Mouse (Mus musculus): ENCODE data around the gene Otop2. TPM values are rescaled to one million over a fixed set of nuclear protein-coding genes. Genes with fewer than 3 reads are reported as not detected.

Otop2 gene
- polyA plus RNA-seq, 1 experiment from 2014 or later = not detected

DNA sequence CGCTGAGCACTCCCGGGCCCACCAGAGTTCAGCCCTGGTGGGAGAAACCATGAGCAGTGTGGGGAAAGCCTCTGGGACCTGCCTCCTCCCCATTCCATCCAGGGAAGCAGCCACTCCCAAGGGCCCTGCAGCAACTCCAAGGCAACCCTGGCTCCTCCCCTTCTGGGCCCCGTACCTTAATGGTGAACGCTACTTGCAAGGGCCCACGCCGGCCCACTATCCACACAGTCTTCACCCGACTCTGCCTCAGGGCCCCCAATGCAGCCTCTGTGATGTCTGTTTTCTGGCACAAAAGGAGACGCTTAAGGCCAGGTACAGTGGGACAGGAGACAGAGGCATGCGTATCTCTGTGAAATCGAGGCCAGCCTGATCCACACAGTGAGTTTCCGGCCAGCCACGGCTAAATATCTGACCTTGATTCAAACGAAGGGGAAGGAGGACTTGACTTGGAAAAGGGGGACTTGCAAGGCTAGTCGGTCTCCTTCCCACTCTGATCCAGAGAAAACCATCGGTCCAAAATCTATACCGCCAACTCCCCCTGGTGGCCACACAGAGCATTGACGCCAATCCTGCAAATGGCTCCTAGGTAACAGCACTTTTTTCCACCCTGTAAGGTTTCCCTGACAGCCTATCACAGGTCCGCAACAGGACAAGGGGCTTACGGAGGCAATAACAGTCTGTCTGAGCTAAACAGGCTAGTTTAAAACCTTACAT lies 36.7 kb upstream of the Otop2 start:
- H3K27me3 ChIP-seq (ENCODE audit: low read depth, poor library complexity, severe bottlenecking) = peaks cover 50% of the 10 kb centered on the region
- no peak overlapping the region for H3K4me3 ChIP-seq
- no peaks in the 10 kb centered on the region for H3K9me3 ChIP-seq (replicated peaks)
- H3K27ac ChIP-seq = no peak overlapping the region
- peaks cover 19% of the 10 kb centered on the region for H3K36me3 ChIP-seq
- peak; percentile 89 for DNase-seq (ENCODE audit: low spot score)
- 37% methylated on average over 19 of the region's 19 CpGs for WGBS
- H3K4me1 ChIP-seq = peaks cover 41% of the 10 kb centered on the region

DNA sequence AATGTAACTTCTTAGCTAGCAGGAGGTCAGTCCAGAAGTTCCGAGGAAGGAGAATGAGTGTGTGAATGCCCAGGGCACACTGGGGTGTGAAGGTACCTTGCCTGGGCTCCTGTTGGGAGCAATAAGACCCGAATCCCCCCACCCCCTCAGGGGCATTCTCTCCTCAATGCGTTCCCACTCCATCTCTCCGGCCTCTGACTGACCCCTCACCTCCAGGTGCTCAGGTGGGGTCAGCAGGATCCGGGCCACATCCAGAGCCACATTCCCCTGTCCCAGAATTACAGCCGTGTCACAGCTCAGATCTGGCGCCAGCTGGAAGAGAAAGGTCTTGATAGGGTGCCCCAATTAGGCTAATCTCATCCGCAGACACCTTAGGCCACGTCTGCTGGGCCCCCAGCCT lies 35.9 kb upstream of the Otop2 start:
- WGBS = 80% methylated on average over 9 of the region's 9 CpGs
- Histone ChIP-seq H3K36me3 (peaks cover 19% of the 10 kb centered on the region), H3K4me1 (peaks cover 43% of the 10 kb centered on the region), H3K9me3 (replicated peaks) (no peaks in the 10 kb centered on the region), H3K4me3 (no peak overlapping the region), H3K27me3 (ENCODE audit: low read depth, poor library complexity, severe bottlenecking) (peaks cover 42% of the 10 kb centered on the region), H3K27ac (no peak overlapping the region)
- no peak for DNase-seq (ENCODE audit: low spot score)

- Histone ChIP-seq H3K4me1 (peaks cover 43% of the 10 kb centered on the region), H3K27ac (no peak overlapping the region), H3K36me3 (peaks cover 19% of the 10 kb centered on the region), H3K4me3 (no peak overlapping the region), H3K9me3 (replicated peaks) (no peaks in the 10 kb centered on the region), H3K27me3 (ENCODE audit: low read depth, poor library complexity, severe bottlenecking) (peaks cover 38% of the 10 kb centered on the region)
- 67% methylated on average over 10 of the region's 10 CpGs for WGBS
- DNase-seq (ENCODE audit: low spot score) = no peak
Observed at GRCm38 (mm10) chr11:115271481-115271880, 35.5 kb upstream of the Otop2 start.

DNA sequence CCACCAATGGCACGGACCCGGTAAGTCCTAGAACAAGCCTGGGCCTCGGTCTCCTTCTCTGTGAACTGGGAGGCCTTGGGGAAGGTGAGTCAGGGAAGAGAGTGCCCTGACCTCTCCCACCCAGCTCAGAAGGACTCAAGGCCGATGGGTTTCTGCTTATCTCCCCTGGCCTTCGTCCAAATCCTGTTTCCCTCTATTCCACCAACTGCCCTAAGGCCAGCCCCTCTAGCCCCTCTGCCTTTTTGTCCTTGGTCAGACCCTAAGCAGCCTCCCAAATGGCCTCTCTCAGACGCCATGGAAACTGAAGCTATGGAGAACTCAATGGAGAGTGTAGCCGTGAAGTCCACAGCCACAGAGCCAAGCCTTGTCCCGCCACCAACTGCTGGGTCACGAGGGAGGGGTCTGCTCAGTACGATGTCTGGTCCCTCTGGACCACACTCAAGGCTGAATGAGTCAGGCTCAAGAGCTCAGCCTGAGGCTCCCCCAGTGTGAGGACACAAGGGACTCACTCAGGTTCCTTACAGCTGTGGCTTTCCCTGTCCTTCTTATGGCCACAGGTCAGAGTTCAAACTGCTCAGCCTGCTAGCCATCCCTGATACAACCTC lies 34.0 kb upstream of the Otop2 start:
- WGBS = 85% methylated on average over 10 of the region's 10 CpGs
- Histone ChIP-seq H3K4me1 (peaks cover 38% of the 10 kb centered on the region), H3K9me3 (replicated peaks) (no peaks in the 10 kb centered on the region), H3K27me3 (ENCODE audit: low read depth, poor library complexity, severe bottlenecking) (peaks cover 23% of the 10 kb centered on the region), H3K36me3 (peaks cover 17% of the 10 kb centered on the region), H3K27ac (no peak overlapping the region; the same call in 1 of the 2 replicates), H3K4me3 (no peak overlapping the region)
- no peak for DNase-seq (ENCODE audit: low spot score)

DNA sequence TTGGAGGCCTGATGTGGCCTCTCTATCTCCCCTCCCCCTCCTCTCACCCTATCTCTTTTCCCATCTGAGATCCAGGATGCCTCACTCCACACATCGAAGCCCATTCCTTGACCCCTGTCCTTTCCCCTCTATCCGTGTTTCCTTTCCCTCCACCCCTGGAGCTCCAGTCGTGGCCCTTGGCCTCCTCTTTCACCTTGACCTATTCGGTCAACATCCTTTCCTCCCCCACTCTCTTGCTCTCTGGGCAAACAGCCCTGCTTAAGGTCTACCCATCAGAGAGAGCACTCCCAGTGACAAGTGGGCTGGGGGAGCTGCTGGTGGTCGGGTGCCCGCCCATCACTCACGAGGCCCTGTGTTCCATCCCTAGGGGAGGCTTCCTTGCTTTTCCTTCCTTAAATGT lies 33.2 kb upstream of the Otop2 start:
- DNase-seq (ENCODE audit: low spot score) = no peak
- WGBS = 72% methylated on average over 7 of the region's 7 CpGs
- Histone ChIP-seq H3K4me1 (peaks cover 41% of the 10 kb centered on the region), H3K27ac (no peak overlapping the region), H3K9me3 (replicated peaks) (no peaks in the 10 kb centered on the region), H3K36me3 (peaks cover 10% of the 10 kb centered on the region), H3K27me3 (ENCODE audit: low read depth, poor library complexity, severe bottlenecking) (peaks cover 16% of the 10 kb centered on the region), H3K4me3 (no peak overlapping the region)

DNA sequence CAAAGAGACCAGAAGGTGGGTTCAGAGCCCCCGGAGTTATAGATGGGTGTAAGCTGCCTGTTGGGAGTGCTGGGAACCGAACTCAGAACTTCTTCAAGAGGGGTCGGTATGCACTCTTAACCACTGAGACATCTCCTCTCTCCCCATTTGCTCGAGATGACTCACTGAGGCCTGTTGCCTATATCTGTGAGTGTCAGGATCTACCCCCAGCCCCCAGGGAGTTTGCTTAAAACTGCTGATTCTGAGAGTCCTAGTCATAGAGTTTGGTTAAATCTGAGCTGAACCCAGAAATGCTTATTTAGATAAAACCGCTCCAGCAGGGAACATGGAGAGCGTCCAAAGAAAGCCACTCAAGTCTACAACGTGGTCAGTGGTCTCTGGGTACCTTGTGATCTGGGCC lies 32.8 kb upstream of the Otop2 start:
- peaks cover 11% of the 10 kb centered on the region for H3K27me3 ChIP-seq (ENCODE audit: low read depth, poor library complexity, severe bottlenecking)
- H3K4me3 ChIP-seq = no peak overlapping the region
- H3K9me3 ChIP-seq (replicated peaks) = no peaks in the 10 kb centered on the region
- H3K36me3 ChIP-seq = peaks cover 6% of the 10 kb centered on the region
- DNase-seq (ENCODE audit: low spot score) = no peak
- H3K27ac ChIP-seq = no peak overlapping the region
- WGBS = 92% methylated on average over 7 of the region's 7 CpGs
- peaks cover 41% of the 10 kb centered on the region for H3K4me1 ChIP-seq

GRCm38 (mm10) chr11:115274771-115275170 lies 32.2 kb upstream of the Otop2 start:
- Histone ChIP-seq H3K27ac (no peak overlapping the region), H3K27me3 (ENCODE audit: low read depth, poor library complexity, severe bottlenecking) (peaks cover 5% of the 10 kb centered on the region; the same call in 1 of the 2 replicates), H3K9me3 (replicated peaks) (no peaks in the 10 kb centered on the region), H3K4me1 (peaks cover 41% of the 10 kb centered on the region), H3K4me3 (no peak overlapping the region), H3K36me3 (no peaks in the 10 kb centered on the region)
- 88% methylated on average over 6 of the region's 6 CpGs for WGBS
- DNase-seq (ENCODE audit: low spot score) = no peak

GRCm38 (mm10) chr11:115275509-115275908 lies 31.5 kb upstream of the Otop2 start:
- Histone ChIP-seq H3K27me3 (ENCODE audit: low read depth, poor library complexity, severe bottlenecking) (no peaks in the 10 kb centered on the region), H3K36me3 (no peaks in the 10 kb centered on the region), H3K9me3 (replicated peaks) (no peaks in the 10 kb centered on the region), H3K27ac (no peak overlapping the region), H3K4me1 (peaks cover 36% of the 10 kb centered on the region), H3K4me3 (0 out of 2 replicates have a peak overlapping the region, but pooled peaks have one; percentile 63)
- 86% methylated on average over 6 of the region's 6 CpGs for WGBS
- no peak for DNase-seq (ENCODE audit: low spot score)

DNA sequence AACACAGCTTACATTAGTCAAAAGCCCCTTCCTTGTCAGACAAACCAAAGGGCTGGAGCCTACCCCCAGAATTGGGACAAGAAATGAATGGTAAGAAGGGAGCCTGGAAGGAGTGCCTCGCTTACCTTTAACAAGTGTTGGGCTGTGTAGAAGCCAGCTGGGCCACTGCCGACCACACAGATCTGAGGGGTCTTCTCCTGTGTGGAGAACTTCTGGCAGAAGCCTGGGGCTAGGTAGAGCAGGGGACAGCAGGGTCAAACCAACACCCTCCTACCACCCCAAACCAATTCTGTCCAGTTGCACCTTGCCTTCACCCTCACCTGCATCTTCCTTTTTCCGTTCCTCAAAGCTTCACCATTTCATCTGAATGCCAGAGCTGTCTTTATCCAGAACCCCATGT lies 31.0 kb upstream of the Otop2 start:
- H3K9me3 ChIP-seq (replicated peaks) = no peaks in the 10 kb centered on the region
- H3K4me3 ChIP-seq = peak overlapping the region; percentile 63
- no peaks in the 10 kb centered on the region for H3K36me3 ChIP-seq
- H3K4me1 ChIP-seq = peaks cover 36% of the 10 kb centered on the region
- 0 out of 2 replicates have a peak overlapping the region, but pooled peaks have one; percentile 85 for H3K27ac ChIP-seq
- DNase-seq (ENCODE audit: low spot score) = no peak
- WGBS = 64% methylated on average over 3 of the region's 3 CpGs
- H3K27me3 ChIP-seq (ENCODE audit: low read depth, poor library complexity, severe bottlenecking) = no peaks in the 10 kb centered on the region

DNA sequence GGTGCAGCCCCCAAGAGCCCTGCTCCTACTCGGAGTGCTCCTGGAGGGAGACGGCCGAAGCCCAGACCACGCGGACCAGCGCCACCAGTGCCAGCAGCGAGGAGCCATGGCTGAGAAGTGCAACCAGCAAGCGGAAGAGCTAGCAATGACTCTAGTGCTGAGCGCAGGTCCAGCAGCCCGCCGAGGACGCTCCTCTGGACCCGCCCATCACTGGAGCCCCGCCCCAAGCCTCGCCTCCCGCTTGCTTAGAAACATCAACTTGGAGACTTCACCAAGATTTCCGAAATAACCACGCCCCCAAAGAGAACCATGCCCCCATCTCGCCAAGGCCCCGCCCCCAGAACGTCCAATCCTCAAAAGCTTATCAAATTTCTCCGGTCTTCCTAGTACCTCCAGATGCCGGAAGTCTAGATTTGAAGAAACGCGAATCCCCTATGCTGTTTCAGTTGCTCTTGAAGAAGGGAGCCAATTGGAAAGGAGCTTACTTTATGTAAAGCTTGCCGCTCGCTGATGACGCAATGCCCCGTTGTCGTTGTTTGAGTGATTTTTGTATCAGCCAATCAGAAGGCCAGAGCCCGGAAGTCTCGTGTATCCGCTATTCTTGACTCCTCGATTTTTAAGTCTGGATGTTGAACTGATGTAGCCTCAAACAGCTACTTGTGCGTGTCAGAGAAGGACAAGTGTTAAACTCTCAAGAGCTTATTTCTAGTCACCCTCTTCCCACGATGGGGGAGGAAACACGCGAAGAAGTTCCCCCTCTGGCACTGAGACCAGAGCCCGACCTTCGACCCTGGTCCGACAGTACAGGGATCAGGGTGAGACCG lies 30.0 kb upstream of the Otop2 start, which contains the start of gene Fdxr:
TSS of gene Fdxr (minus strand) at position 271 of the 824 bp plus-strand sequence.
- Histone ChIP-seq H3K4me3 (peak within 1 kb of the TSS; percentile 63), H3K36me3 (no peaks in the 10 kb centered on the region), H3K27me3 (ENCODE audit: low read depth, poor library complexity, severe bottlenecking) (no peaks in the 10 kb centered on the region), H3K9me3 (replicated peaks) (no peaks in the 10 kb centered on the region), H3K27ac (peak within 1 kb of the TSS; percentile 85), H3K4me1 (peaks cover 32% of the 10 kb centered on the region)
- peak; percentile 95 for DNase-seq (ENCODE audit: low spot score)
- under 1% methylated on average over 42 of the region's 42 CpGs for WGBS

DNA sequence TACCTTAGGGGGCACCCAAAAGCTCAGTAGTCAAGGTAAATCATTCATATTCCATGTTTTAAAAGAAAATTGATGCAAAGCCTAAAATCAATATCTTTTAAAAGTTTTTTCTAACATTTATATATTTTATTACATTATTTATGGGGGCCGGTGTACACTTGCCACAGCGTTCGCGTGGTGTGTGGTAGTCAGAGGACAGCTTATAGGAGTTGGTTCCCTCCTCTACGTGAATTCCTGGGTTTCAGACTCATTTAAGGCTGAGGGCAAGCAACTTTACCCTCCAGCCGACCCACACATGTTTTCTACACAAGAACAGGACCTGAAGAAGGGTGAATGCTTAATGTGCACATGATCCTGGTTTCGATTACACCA lies 29.4 kb upstream of the Otop2 start:
- no peaks in the 10 kb centered on the region for H3K36me3 ChIP-seq
- no peaks in the 10 kb centered on the region for H3K9me3 ChIP-seq (replicated peaks)
- peak overlapping the region; percentile 63 for H3K4me3 ChIP-seq
- 21% methylated on average over 7 of the region's 7 CpGs for WGBS
- no peak for DNase-seq (ENCODE audit: low spot score)
- peak overlapping the region; percentile 85 for H3K27ac ChIP-seq
- peaks cover 32% of the 10 kb centered on the region for H3K4me1 ChIP-seq
- H3K27me3 ChIP-seq (ENCODE audit: low read depth, poor library complexity, severe bottlenecking) = no peaks in the 10 kb centered on the region

GRCm38 (mm10) chr11:115278176-115278575 lies 28.8 kb upstream of the Otop2 start:
- H3K27me3 ChIP-seq (ENCODE audit: low read depth, poor library complexity, severe bottlenecking) = no peaks in the 10 kb centered on the region
- 72% methylated on average over 6 of the region's 6 CpGs for WGBS
- H3K9me3 ChIP-seq (replicated peaks) = no peaks in the 10 kb centered on the region
- peak overlapping the region; percentile 63 for H3K4me3 ChIP-seq
- H3K27ac ChIP-seq = no peak overlapping the region
- H3K4me1 ChIP-seq = peaks cover 28% of the 10 kb centered on the region
- no peak for DNase-seq (ENCODE audit: low spot score)
- H3K36me3 ChIP-seq = no peaks in the 10 kb centered on the region

GRCm38 (mm10) chr11:115279726-115280125 lies 27.2 kb upstream of the Otop2 start:
- H3K27me3 ChIP-seq (ENCODE audit: low read depth, poor library complexity, severe bottlenecking) = no peaks in the 10 kb centered on the region; the same call in 1 of the 2 replicates
- no peak for DNase-seq (ENCODE audit: low spot score)
- H3K36me3 ChIP-seq = no peaks in the 10 kb centered on the region
- H3K9me3 ChIP-seq (replicated peaks) = no peaks in the 10 kb centered on the region
- H3K4me3 ChIP-seq = no peak overlapping the region
- no peak overlapping the region for H3K27ac ChIP-seq
- 71% methylated on average over 1 of the region's 1 CpGs for WGBS
- H3K4me1 ChIP-seq = peaks cover 29% of the 10 kb centered on the region
